Mouse (Mus musculus) urinary bladder, postnatal 14 days (tissue): ENCODE data around the gene Lgi4.

Source experiments
- DNase-seq: peaks from one replicate; pipeline ENCODE4 v3.0.0; 2021; ENCODE audit warnings: low spot score

Gene Lgi4

GRCm38 (mm10) chr7:31052251-31052635 is 6.9 kb upstream of the Lgi4 start:
- DNase-seq: no peak

GRCm38 (mm10) chr7:31052636-31053434 is 6.3 kb upstream of the Lgi4 start:
- DNase-seq: peak; percentile 63

GRCm38 (mm10) chr7:31053882-31054447 is 5.2 kb upstream of the Lgi4 start:
- no peak for DNase-seq

- DNase-seq: no peak
Observed at GRCm38 (mm10) chr7:31054661-31055320, 4.4 kb upstream of the Lgi4 start.

- peak; percentile 84 for DNase-seq
Observed at GRCm38 (mm10) chr7:31055354-31055824, 3.8 kb upstream of the Lgi4 start.

- no peak for DNase-seq
Observed at GRCm38 (mm10) chr7:31055883-31056282, 3.3 kb upstream of the Lgi4 start.

- no peak for DNase-seq
Observed at GRCm38 (mm10) chr7:31056448-31056847, 2.7 kb upstream of the Lgi4 start.

- no peak for DNase-seq
Observed at GRCm38 (mm10) chr7:31057071-31057470, 2.1 kb upstream of the Lgi4 start, which contains the start of gene Fxyd1. Gene Fxyd1, minus strand, starts transcription at chr7:31057199.

GRCm38 (mm10) chr7:31057730-31058129 is 1.4 kb upstream of the Lgi4 start:
- no peak for DNase-seq

GRCm38 (mm10) chr7:31058211-31058610 is 931 bp upstream of the Lgi4 start:
- no peak for DNase-seq

- no peak for DNase-seq
Observed at GRCm38 (mm10) chr7:31059919-31060620, 928 bp downstream of the Lgi4 start.

GRCm38 (mm10) chr7:31060621-31061010 is 1.5 kb downstream of the Lgi4 start:
- DNase-seq: no peak

- DNase-seq: no peak
Observed at GRCm38 (mm10) chr7:31063074-31063560, 4.0 kb downstream of the Lgi4 start.

GRCm38 (mm10) chr7:31067836-31068235 is 8.7 kb downstream of the Lgi4 start:
- DNase-seq: peak; percentile 74

GRCm38 (mm10) chr7:31069491-31069890 is 10.3 kb downstream of the Lgi4 start:
- no peak for DNase-seq

- DNase-seq: no peak
Observed at GRCm38 (mm10) chr7:31070324-31070723, 11.2 kb downstream of the Lgi4 start.

GRCm38 (mm10) chr7:31072326-31072725 is 13.2 kb downstream of the Lgi4 start:
- no peak for DNase-seq

- no peak for DNase-seq
Observed at GRCm38 (mm10) chr7:31073546-31073945, 14.4 kb downstream of the Lgi4 start.

- peak; percentile 54 for DNase-seq
Observed at GRCm38 (mm10) chr7:31074061-31074712, 15.0 kb downstream of the Lgi4 start.

- no peak for DNase-seq
Observed at GRCm38 (mm10) chr7:31074713-31075069, 15.5 kb downstream of the Lgi4 start.

GRCm38 (mm10) chr7:31076492-31076891 is 17.4 kb downstream of the Lgi4 start, which contains the start of gene Fxyd3:
Gene Fxyd3, minus strand, starts transcription at chr7:31076704.
- DNase-seq: peak; percentile 86

GRCm38 (mm10) chr7:31077470-31077869 is 18.3 kb downstream of the Lgi4 start:
- no peak for DNase-seq
